Mouse (Mus musculus) forelimb bud, embryonic 11.5 days (tissue): Measurements from ENCODE around the gene Pde7b.

ENCODE experiments used
- DNase-seq: peaks from one replicate; pipeline ENCODE4 v3.0.0-alpha.2; 2012; ENCODE audit warnings: low read depth, low spot score

Gene Pde7b

DNA sequence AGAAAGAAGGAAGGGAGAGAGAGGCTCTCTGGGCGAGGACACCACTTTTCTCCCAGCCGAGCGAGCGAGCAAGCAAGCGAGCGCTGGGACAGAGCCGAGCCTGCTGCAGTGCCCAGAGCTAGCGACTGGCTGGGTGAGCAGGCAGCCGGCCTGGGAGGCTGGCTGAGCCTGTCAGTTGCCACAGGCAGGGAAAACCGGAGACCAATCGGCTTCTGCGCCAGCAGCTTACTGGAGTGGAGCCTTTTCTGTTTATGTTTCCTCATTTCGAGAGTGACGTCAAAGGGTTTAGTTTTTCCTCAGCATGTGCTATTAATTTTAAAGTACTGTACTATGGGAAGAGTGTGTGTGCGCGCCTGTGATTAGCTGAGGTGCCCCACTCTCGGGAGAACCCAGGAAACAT, at the start of gene Pde7b:
Pde7b (minus strand) TSS at position 173 of the 400 bp plus-strand sequence.
- DNase-seq, result peak; percentile 86

DNA sequence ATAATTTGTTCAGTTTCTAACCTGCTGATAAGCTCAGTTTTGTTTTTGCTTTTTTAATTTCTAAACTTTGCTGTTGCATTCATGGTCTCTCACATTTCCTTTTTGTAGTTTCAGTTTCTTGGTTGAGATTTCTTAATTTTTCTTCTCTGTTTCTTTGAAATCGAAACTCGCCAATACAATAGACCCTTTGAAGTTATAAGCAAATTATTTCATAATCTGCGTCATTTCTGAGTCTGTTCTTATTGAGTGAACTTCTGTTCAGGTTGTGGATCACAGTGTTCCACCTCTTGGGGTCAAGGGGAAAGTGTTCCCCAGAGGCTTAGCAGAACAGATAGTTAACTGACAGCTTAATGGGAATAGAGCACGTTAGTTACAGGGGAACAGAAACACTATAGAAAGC, 47.2 kb upstream of the Pde7b start:
- DNase-seq, result no peak

DNA sequence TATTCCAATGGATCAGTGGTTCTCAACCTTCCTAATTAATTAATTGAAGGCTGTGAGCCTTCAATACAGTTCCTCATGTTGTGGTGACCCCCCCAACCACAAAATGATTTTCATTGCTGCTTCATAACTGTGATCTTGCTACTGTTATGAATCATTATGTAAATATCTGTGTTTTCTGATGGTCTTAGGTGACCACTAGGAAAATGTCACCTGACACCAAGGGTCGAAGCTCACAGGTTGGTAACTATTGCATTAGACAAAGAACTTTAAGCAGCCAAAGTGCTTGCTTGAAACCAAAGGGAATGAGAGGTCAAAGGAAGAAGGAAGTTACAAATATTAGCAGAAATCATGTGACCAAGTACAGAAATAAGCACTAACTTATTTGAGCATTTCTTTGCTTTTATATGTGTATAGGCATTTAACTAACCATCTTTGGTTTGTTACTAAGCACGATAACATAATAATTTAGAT, 45.6 kb upstream of the Pde7b start:
- DNase-seq, result no peak

DNA sequence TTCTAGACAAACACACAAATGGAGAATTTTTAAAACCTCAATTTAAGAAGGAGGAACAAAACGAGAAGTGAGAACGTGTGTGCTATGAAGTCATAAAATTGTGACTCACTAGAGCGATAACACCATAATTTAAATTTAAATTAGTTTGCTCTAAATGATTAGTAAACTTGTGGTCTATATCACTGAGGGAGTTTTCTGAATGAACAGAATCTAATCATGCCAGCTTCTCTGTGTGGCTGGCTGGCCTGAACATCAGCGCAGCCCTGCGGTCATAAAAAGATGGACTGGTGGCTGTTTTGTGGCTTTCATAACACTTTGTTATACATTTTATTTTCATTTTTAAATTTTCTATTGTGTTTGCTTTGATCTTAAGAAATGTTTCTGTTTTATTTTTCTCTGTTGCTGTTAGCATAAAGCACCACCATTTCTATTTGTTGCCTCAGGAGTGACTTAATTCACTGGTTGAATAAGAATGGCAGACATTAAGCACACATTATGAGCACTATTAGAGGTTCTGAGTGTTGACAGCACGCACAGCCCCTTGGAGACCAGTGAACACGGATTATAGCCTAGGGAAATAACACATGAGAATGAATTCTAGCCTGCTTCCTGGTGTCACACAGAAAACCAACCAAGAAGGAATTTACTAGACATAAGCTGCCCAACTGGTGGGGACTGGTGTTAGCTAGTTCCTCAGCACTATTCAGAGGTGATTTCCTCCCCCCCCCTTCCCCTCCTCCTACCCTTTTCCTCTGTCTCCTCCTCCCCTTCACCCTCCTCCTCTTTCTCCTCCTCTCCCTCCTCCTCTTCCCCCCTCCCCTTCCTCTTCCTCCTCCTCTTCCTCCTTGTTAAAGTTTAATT, 44.9 kb upstream of the Pde7b start:
- DNase-seq, result peak; percentile 42

DNA sequence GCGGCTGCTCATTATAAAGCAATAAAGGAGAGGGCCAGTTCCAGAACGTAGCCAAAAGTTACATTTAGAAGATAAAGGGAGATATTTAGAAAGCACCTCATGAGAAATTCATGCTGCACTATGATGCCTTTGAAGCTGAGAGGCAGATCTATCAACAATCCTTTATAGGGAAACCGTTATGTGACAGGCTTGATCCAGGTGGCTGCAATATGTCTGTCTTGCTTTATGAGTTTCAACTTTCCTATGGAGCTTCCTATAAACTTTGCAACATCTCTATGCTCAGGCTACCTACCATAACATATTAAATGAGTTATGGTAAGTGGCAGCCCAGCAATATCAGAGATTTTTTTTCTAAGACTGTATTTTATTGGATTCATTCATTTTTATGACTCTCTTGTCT, 39.5 kb upstream of the Pde7b start:
- DNase-seq, result peak; percentile 38

DNA sequence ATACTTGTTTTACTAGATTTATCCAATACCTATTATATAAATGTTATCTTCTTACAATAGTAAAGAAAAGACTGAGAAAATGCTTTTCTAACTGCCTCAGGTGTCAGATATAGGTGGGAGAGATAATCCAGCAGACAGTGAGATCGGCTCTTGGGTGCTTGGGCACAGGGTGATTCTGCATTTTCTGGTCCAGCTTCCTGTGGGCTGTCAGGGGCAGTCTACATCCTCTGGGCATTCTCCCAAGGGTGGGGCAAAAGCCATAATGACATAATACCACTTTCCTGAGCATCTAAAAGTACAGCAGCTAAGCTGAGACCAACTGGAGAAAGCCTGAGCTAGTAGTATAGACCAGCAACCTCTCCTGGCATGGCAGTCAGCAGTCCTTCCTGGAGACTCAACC, 34.1 kb upstream of the Pde7b start:
- no peak for DNase-seq

DNA sequence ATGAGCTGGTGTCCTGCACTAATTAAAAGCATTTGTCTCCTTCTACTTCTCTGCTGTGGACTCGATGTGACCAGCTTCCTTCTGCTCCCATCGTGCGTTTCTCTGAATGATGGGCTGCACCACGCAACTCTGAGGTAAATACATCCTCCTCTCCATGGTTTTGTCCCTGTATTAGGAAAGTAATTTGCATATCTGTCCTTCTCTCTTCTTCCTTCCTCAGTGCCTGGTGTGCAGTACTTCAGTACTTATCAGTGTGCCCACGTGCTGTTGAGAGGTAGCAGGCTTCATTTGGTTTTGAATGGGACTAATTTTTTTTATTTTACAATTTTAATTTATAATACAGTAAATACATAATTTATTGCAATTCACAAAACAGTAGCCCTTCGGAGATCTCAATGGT, 33.4 kb upstream of the Pde7b start:
- DNase-seq, result no peak

DNA sequence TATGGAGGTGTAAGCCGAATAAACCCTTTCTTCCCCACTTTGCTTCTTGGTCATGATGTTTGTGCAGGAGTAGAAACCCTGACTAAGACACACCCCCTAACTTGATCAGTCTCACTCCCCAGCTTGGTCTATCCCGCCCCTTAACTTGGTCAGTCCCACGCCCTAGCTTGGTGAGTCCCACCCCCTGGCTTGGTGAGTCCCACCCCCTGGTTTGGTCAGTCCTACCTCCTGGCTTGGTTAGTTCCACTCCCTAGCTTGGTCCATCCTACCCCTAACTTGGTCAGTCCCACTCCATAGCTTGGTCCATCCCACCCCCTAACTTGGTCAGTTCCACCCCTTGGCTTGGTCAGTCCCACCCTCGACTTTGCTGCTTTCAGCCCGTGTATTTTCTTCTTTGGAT, 31.3 kb upstream of the Pde7b start:
- no peak for DNase-seq

DNA sequence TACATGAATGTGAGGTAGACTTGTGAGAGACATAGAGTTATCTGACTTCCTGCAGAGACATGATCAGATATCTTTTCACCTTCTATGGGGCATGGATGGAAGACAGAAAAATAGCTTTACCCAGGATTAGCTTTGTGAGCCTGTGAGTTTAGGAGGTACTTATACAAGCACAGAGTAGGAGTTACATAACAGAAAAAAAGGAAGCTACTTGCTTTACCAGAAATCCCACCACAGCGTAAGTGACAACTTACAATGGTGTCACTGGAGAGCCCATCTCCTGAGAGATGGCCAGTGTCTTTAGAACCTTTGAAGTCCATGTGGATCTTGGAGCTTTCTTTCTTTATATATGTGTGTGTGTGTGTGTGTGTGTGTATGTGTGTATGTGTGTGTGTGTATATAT, 28.0 kb upstream of the Pde7b start:
- DNase-seq, result no peak

DNA sequence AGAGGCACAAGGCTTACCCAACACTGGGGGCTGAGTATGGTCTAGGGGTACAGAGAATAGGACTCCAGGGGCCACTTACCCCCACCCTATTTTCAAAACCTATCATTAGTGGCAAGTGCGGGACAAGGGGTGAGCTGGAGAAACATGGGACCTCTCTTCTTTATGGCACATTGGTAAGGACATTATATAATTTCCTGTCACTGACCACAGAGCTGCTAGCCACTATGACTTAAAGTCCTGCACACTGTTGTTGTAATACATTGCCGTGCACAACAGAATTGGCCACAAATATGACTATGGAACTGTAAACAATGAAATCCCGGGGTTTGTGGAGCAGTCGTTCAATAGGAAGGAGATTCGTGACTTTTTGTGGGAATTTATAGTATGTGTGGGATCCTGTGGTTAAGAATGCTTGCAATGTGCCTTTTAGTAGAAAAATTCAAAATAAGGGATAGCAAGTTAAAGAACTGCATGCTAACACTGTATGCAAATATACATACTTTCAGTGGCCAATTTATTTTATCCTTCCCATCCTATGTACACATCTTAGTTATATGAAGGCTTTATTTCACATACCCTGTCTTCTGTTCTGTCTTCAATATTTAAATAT, 25.9 kb upstream of the Pde7b start:
- DNase-seq, result no peak

DNA sequence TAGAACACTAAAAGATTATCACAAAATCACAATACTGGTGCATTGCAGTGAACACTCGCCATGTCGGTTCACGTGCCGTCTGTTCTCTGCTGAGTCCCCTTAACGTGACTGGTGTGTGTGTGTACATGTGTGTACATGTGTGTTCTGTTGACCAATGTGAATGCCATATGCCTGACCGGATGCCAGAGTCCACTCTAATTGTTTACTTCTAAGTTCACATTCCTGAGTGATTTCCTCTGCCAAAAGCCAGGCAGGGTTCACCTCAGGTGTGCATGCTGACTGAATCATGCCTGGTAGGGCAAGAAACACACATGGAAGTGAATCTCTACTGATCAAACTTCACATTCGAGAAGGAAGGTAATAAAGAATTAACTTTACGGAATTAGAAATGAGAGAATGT, 24.1 kb upstream of the Pde7b start:
- no peak for DNase-seq

DNA sequence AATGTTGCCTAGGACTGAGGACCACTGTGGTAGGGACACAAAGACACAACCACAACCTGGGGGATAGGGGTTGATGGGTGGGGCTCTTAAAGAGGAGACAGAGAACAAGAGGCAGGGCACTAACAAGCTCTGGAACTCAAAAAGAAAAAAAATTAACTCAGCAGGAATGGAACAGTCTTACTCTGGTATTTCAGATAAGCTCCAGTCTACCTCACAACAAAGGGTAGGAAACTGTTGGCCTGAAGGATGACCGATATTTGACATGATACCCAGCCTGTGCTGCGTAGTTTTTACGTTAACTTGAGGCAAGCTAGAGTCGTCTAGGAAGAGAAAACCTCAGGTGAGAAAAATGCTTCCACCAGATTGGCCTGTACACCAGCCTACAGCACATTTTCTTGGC, 22.4 kb upstream of the Pde7b start:
- DNase-seq, result no peak

DNA sequence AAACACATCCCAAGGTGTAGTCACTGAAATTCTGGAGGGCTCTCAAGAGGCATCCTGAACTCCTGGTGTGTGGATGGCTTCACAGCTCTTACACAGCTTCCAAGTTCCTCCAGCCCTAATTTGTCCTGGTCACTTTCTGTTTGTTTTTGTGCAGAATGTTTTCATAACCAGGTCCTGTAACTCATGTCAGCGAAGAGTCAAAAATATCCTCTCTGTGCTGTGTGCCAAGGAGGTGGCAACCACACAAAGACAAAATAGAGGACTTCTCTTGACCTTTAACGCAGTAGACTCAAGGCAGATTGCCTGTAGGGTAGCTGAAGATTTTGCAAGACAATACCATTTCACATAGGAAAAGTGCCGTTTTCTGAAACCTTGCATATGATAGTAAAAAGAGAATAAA, 14.9 kb upstream of the Pde7b start:
- DNase-seq, result no peak

DNA sequence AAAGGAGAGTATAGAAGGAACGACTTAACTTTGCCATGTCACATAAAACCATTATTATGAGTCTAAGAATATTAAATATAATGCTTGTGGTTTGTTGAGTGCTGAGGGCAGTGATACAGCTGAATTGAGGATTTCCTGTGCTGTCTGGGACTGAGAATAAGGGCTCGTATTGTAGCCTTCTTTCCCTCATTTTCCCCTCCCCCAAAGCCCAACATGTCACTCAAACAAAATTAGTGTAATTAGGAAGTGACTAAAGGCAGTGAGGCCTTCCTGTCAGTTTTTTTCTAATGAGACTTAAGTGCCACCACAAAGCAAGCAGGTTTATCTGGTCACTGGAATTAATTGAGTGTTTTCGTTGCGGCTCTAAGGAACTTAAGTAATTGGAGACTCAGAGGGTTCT, 12.3 kb upstream of the Pde7b start:
- DNase-seq, result no peak

DNA sequence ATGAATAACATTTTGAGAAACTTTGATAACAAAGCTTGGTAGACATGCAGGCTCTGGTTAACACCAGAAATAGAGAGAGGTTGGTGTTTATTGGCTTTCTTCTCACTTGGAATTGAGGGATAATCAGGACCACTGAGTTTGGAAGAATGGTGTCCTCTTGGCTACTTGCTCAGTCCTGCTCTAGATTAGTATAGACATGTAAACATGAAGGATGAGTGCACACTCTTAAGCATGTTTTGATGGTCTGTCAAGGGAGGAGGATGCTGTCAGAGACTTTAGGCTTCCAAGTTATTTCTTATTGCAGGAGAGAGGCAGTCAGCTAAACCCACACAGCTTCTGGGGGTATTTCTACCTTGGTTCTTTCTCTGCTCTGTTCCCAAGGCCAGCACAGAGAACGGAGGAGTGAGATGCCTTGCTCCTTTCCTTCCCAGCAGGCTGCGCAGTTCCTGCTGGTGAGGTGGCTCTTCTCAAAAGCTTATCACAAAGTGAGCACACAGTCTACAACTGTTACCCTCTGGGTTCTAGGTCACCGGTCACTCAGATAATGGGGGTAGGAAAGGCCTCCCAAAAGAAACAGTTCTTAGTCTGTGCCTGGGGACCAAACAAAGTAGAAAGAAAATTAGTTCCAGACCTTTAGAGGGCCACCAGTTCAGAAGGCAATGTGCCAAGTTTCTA, 11.0 kb upstream of the Pde7b start:
- DNase-seq, result peak; percentile 23

DNA sequence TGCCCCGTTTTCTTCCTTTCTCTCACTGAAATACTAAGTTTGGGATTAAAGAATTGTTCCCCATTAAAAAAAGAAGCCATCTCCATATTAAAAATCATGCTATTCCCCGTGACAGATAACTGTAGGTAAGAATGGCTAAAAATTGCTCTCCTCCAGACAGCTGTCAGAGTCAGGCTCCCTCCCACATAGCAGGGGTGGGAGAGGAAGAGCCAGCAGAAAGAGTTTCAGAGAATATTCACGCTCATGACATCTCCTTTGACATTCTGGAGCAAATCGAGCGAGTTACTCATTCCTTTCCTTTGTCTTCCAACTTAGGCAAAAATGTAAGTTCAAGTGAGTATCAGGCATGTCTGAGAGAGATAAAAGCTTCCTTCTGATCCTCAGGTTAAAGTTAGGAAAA, 8.7 kb upstream of the Pde7b start:
- no peak for DNase-seq

DNA sequence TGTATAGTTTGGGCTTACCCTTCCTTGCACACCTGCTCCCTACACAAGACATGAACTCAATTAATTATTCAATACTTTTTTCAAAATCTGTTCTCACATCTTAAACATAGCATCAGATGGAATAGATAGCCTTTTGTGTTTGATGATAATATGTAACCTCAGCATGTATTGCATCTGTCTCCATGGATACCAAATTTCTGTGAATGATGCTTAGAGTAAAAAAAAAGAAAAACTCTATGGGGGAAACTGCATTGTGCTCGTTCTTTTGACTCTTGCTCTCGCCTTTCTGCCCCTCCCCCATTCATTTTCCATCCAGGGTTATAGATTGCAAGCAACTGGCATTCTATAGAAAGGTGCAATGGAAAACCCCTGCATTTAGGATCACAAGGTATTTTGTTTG, 7.3 kb upstream of the Pde7b start:
- no peak for DNase-seq

DNA sequence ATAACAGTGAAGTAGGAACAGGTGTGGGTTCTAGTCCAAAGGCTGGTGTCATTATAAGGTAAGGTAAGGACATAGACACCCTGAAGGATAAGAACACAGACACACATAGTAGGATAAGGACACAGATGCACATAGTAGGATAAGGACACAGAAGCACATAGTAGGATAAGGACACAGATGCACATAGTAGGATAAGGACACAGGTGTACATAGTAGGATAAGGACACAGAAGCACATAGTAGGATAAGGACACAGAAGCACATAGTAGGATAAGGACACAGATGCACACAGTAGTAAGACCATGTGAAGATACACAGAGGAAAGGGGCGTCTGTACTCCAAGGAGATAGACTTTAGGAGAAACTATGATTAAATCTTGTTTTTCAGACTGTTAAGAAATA, 5.2 kb upstream of the Pde7b start:
- no peak for DNase-seq

DNA sequence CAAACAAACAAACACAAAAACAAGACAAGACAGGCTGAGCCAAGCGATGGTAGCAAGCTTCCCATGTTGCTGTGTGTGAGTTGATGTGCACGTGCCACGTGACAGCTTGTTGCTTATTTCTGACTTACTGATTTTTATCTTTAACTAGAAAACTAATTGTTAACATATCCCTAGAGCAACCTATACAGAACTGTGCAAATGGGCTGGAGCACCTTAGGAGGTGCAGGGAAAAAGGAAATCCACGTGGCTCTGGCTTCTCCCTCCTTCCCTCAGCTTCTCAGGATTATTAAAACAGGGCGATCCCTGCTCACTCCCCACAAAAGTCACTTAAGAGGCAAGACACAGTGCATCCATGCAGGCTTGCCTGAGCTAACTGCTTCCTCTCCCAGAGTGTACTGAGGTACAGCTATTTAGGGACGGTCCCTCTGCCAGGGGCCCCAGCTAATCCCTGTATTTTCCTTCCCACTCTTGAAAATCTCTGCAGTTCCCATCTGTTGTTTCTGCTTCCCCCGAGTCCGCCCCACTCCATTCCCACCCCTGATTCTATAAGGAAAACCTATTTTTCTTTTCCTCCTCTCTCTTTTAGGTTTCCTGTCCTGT, 606 bp upstream of the Pde7b start:
- DNase-seq, result no peak

DNA sequence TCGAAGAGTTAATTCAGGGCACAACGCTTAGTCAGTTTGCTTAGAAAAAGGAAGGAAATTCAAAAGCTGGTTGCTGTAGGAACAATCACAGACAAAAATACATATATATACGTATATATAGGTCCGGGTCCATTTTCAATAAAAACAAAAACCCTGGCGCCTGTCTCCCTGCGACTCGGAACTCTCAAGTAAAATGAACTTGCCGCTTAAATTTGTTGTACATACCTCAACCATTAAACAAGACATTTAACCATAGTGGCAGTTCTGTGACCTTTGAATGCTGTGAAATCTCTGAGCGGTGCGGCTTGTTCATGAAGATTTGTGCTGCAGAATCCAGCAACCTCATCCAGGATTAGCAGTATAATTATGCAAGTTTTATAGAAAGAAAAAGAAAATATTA, 427 bp downstream of the Pde7b start:
- no peak for DNase-seq

DNA sequence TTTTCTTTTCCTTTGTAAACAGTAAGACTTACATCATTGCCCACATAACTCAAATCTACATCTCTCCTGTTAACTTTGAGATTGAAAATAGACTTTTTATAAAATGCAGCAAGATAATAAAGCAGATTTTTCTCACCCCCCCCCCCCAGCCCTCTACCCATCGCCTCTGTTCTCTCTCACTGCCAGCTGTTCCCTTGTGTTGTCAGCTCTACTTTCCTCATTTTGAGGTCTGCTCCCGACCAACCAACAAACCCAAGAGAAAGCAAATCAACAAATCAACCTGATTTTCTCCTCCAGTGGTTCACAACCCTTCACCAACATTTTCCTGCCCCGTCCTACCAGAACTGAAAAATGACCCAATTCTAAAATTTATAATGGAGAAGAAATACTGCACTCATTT, 916 bp downstream of the Pde7b start:
- no peak for DNase-seq

DNA sequence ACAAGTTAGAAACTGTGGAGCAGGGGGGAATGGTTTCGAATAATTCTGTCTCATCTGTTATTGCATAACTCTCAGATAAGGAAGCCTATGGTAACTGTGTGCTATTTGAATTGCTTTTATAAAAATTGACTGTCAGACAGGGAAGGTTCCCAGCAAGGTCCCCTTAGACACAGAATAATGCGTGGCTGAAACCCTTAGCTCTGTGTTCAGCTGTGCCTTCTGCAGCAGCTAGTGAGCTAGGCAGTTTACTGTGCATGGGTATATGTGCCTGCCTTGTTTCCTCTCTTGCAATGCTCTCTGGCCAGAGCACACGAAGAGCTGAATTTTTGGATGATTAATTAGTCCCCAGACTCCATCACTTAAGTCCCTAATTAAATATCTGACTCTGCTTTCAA, 1.4 kb downstream of the Pde7b start:
- DNase-seq, result no peak
